Mouse (Mus musculus) spleen, embryonic (tissue): ENCODE measurements around the gene Swt1.

Experiments
- CTCF ChIA-PET: fragments of 350-600 bp; sonication (Branson Sonifier 250); formaldehyde crosslinking; loops from one replicate; lab custom pipeline; 2022; lab: Charles Lee

Gene Swt1

DNA sequence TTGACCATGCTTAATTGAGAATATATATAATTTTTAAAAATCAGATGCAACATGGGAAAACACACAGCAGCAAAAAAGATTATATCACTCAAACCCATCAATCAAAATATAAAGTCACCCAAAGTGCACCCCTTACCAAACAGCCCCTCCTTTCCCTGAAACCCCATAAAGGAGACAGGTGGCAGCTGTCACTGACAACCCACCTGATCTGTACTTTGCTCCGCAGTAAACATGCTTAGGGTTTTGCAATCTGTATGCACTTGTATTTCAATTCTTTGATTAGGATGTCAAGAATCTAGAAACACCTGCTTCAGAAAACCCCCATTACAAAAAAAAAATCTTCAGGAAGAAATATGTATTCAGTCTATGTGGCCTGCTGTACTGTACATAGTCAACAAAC lies 102.9 kb downstream of the Swt1 start:
- CTCF ChIA-PET: no interaction called here

DNA sequence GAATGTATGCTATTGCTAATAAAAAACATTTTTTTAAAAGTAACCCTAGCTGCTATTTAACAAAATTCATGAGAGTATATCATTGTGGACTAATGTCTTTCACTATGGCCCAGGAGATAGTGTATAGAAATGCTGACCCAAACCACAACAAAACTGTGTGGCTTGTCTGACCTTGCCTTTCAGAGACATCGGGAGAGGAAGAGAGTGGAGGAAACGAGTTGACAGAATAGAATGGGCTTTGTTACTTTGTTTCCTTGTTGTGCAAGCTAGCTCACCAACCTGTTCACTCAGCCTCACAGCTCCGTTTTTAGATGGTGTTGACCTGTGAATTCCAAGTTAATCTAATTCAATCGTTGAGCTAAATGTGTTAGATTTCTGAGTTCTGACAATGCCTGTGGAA lies 107.8 kb downstream of the Swt1 start:
- CTCF ChIA-PET: no interaction called here

DNA sequence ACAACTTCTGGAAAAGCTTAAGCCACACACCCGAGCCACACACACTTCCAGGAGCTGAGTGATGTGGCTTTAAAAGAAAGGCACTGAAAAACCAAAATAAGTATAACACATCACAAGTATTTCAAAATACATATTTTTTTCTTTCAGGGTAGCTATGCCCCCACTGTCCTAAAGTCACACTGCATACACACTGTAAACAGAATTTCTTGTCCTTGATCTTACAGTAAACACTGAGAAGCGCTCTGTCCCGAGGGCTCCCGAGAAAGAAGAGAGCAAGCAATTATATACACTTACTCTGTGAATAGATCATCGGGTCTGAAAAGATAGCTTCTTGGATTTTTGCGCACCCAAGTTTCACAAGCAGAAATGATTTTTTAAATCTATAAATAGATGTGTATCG lies 109.0 kb downstream of the Swt1 start:
- CTCF ChIA-PET: no interaction called here
